Mouse (Mus musculus): ENCODE data around the gene Abhd2. TPM values are rescaled to one million over a fixed set of nuclear protein-coding genes. Genes with fewer than 3 reads are reported as not detected.
"Not testable (repeated sequence)": the region's sequence is repeated elsewhere in the genome, so short reads cannot be mapped to it uniquely, and the experiment has no call there.

Abhd2 gene
- polyA plus RNA-seq, 1 experiment from 2014 or later: 18.2 TPM

DNA sequence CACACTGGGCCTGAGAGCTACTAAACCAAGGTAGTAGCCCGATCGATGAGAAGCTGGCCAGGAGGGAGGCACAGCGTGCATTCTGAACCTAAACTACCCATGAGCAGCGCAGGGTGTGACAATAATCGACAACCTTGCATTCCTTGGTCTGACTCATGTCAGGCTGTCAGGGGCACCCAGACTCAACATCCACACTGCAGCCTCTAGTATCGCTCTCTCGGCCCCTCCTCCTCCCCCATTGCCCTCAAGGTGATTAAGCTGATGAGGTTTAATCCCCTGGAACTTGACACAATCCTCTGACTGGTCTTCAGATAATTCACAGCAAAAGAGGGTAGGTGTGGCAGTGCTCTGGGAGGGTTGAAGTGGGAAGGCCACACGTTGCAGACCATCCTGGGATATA, 3.6 kb upstream of the Abhd2 start:
- peaks cover 18% of the 10 kb centered on the region for H3K4me1 ChIP-seq
- 42% methylated on average over 8 of the region's 8 CpGs for WGBS
- no peaks in the 10 kb centered on the region for H3K9me3 ChIP-seq
- no peak overlapping the region for H3K4me3 ChIP-seq
- H3K27ac ChIP-seq: no peak overlapping the region
- no peak for ATAC-seq (replicated peaks)
- H3K36me3 ChIP-seq (replicated peaks): no peaks in the 10 kb centered on the region
- H3K9ac ChIP-seq: no peak overlapping the region
- no peak overlapping the region for H3K4me2 ChIP-seq
- no peaks in the 10 kb centered on the region for H3K27me3 ChIP-seq (replicated peaks)

DNA sequence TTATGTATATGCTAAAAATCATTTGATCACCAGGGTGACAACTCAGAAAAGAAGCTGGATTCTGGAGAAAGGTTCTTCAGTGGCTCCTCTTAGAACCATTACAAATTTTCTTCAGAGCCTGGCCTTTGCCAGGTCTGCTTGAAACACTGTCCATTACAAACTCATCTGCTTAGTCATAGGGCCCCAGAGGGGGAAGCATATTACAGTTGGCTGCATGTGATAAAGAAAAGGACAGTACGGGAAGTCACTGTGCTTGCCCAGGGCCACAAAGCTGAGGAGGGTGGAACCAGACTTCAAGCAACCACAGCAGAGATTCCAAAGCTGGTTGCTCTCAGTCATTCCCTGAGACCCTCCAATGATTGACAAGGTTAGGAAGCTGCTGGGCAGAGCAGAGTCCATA, 3.1 kb upstream of the Abhd2 start:
- no peak for ATAC-seq (replicated peaks)
- H3K9me3 ChIP-seq: no peaks in the 10 kb centered on the region
- H3K9ac ChIP-seq: no peak overlapping the region
- 77% methylated on average over 1 of the region's 1 CpGs for WGBS
- no peak overlapping the region for H3K4me3 ChIP-seq
- no peaks in the 10 kb centered on the region for H3K27me3 ChIP-seq (replicated peaks)
- H3K36me3 ChIP-seq (replicated peaks): no peaks in the 10 kb centered on the region
- H3K4me1 ChIP-seq: peaks cover 22% of the 10 kb centered on the region
- no peak overlapping the region for H3K4me2 ChIP-seq
- H3K27ac ChIP-seq: no peak overlapping the region

DNA sequence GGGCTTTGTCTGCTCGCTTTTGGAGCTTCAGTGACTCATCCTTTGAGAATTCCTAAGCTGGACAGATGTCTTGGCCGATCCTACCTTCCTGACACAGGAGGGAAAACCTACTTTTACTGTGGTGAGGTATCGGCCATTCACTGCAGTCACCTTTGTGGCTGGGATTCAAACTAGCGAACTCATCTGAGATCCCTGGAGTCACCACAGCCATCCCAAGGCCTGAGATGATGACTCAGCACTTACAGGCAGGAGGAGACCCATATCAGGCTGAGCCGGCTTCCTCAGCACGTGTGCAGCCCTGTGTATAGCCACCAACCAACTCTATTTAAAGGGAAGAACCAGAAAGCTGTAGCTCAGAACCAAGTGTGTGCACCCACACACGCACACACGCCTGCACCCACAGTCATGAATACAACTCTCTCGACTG, 2.0 kb upstream of the Abhd2 start:
- no peak overlapping the region for H3K4me3 ChIP-seq
- WGBS: 86% methylated on average over 9 of the region's 9 CpGs
- H3K9me3 ChIP-seq: no peaks in the 10 kb centered on the region
- peaks cover 34% of the 10 kb centered on the region for H3K4me1 ChIP-seq
- H3K27me3 ChIP-seq (replicated peaks): no peaks in the 10 kb centered on the region
- H3K27ac ChIP-seq: no peak overlapping the region
- ATAC-seq (replicated peaks): no peak
- H3K9ac ChIP-seq: no peak overlapping the region
- no peaks in the 10 kb centered on the region for H3K36me3 ChIP-seq (replicated peaks)
- no peak overlapping the region for H3K4me2 ChIP-seq

DNA sequence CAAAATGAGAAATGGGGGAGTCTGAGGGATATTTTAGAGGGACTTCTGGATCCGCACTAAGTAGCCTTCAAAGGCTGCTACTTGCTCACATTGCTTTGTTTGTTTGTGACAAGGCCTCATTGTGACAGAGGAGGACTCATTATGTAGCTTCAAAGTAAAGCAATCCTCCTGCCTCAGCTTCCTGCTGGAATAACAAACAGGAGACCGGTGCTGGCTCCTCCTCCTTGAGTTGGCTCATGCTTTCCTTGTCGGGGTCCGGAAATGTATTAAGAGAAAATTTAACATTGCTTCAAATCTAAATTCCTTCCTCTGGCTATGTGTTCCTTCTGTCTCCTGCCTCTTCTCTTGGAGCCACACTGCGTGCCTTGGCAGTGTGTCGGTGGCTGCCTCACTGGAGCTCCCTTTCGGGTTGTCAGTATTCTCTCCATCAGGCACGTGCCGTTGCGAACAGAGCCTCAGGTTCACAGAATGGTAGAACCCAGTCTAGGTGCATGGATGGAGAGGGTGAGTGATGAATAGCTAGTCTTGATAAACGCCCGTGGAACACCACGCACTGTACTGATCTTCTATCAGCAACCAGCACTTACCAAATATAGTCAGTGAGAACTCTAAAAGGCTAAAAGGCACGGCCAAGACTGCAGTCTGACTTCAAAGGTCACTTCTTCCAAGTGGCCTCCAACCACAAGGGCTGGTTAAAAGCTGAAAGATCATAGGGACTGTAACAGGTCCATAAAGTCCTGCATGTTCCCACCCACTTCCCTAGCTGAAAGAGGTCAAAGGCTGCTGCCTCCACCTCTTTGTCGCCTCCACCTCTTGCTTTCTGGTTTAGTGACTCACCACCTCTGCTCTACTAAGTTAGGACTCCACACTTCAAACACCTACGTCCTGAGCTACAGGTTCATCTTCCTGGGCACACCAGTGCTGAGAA, 874 bp upstream of the Abhd2 start:
- H3K9me3 ChIP-seq: no peaks in the 10 kb centered on the region
- no peak overlapping the region; the same call in 1 of the 2 replicates for H3K9ac ChIP-seq
- WGBS: 84% methylated on average over 16 of the region's 16 CpGs

DNA sequence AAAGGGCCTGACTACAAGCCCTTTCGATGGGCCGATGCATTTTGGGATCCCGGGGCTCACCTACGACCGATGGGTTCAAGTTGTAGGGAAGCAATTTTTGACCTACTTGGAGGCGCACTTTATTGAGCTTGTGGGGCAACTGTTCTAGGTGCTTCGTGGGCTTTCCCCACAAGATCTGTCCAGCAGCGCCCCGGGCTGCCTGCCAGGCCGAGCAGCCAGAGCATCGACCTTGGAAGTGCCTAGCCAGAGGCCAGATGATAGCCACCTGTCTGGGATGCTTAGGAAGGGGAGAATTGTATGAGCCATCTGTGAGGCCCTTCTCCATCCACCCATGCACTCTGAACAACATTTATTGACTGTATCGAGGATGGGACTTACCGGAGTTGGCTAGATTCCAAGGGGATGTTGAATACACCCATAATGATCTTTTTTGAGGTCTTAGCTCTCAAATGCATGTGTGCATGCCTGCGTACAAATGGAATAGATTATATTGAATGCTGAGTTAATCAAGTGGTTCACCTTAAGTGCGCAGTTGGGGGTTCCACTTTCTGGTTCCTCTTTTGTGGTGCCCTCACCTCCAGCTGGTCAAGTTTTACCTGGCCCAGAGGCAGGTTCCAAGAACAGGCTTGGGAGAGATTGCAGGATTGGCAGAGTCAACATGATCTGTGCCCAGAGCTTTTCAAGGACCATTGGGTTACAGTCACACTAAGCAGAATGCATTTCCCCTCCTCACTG, 906 bp downstream of the Abhd2 start:
- peak overlapping the region; percentile 89 for H3K27ac ChIP-seq
- H3K4me3 ChIP-seq: peak overlapping the region; percentile 84
- 14% methylated on average over 15 of the region's 15 CpGs for WGBS
- H3K4me1 ChIP-seq: peaks cover 48% of the 10 kb centered on the region
- H3K27me3 ChIP-seq (replicated peaks): no peaks in the 10 kb centered on the region
- no peak for ATAC-seq (replicated peaks)
- no peaks in the 10 kb centered on the region for H3K9me3 ChIP-seq
- H3K36me3 ChIP-seq (replicated peaks): no peaks in the 10 kb centered on the region
- peak overlapping the region; percentile 83 for H3K4me2 ChIP-seq
- H3K9ac ChIP-seq: peak overlapping the region; percentile 90

More for the DNA sequence above, 874 bp upstream of the Abhd2 start:
- no peaks in the 10 kb centered on the region for H3K36me3 ChIP-seq (replicated peaks)
- peak overlapping the region; percentile 84 for H3K4me3 ChIP-seq
- H3K4me1 ChIP-seq: peaks cover 45% of the 10 kb centered on the region
- no peak for ATAC-seq (replicated peaks)
- H3K27me3 ChIP-seq (replicated peaks): no peaks in the 10 kb centered on the region
- peak overlapping the region; percentile 63 for H3K4me2 ChIP-seq
- H3K27ac ChIP-seq: peak overlapping the region; percentile 65

DNA sequence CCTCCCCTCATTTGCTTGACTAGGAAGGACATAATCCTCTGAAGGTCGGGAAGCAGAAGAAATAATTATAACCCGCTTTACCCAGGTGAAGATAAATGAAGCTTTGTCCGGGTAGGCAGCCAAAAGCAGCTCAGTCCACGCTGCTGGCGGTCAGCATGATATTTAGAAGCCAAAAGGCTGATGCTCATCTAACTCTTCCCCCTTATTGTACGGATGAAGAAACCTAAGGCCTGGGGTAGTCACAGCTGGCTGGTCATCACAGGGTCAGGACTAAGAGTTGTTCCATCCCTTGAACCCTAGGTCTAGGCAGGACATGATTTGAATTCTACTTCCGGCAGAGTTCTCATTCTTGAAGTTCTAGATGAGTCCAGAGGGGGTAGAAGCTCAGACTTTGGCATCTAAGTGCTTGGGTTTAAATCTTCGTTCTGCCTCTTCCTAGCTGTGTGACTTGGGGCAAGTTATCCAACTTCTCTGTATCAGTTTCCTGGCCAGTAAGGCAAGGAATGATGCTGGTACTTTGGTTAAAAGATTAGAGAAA, 1.5 kb downstream of the Abhd2 start:
- peaks cover 55% of the 10 kb centered on the region for H3K4me1 ChIP-seq
- no peaks in the 10 kb centered on the region for H3K27me3 ChIP-seq (replicated peaks)
- no peaks in the 10 kb centered on the region for H3K9me3 ChIP-seq
- H3K4me2 ChIP-seq: peak overlapping the region; percentile 83
- no peak for ATAC-seq (replicated peaks)
- no peaks in the 10 kb centered on the region for H3K36me3 ChIP-seq (replicated peaks)
- H3K9ac ChIP-seq: peak overlapping the region; percentile 90
- no peak overlapping the region for H3K27ac ChIP-seq
- WGBS: 77% methylated on average over 8 of the region's 8 CpGs
- H3K4me3 ChIP-seq: peak overlapping the region; percentile 84

DNA sequence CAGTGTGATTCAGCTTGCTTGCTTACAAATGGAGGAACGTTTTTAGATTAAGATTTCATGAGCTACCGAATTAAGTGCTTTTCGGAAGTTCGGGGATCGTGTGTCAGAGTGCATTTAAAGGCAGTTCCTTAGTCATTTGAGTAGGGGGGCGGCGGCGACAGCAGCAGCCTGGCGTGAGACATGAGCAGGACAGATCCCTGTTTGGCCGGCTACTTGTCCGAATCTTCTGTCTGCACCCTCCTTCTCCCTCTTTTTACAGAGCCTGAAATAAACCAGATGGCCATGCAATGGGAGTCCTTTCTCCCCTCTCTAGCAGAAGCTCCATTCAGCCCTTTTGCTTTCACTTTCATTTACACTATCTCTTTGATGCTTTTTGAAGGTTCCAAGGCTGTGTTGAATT, 2.3 kb downstream of the Abhd2 start:
- peak overlapping the region; percentile 83 for H3K4me2 ChIP-seq
- H3K27ac ChIP-seq: no peak overlapping the region
- H3K9ac ChIP-seq: peak overlapping the region; percentile 18; the same call in 1 of the 2 replicates
- H3K4me3 ChIP-seq: peak overlapping the region; percentile 84
- H3K9me3 ChIP-seq: no peaks in the 10 kb centered on the region
- H3K36me3 ChIP-seq (replicated peaks): no peaks in the 10 kb centered on the region
- H3K4me1 ChIP-seq: peaks cover 57% of the 10 kb centered on the region
- H3K27me3 ChIP-seq (replicated peaks): no peaks in the 10 kb centered on the region
- ATAC-seq (replicated peaks): no peak
- 38% methylated on average over 11 of the region's 11 CpGs for WGBS

DNA sequence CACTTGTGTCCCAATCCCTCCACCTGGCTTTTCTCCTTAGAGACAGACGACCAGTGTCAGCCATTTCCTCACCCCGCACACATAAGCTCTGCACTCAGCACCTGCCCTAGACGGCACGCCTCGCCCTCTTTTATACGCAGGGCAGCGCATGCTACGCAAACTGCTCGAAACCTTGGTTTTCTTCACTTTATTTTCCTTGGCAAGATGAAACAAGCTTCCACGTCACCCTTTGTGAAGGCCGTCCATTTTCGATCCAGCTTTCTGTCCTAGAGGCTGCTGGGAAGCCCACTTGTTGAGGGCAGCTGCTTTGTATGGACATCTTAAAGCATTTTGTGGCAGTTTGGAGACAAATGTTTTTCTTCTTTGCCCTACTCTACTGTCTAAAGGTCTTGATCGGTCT, 5.4 kb downstream of the Abhd2 start:
- H3K27ac ChIP-seq: no peak overlapping the region
- no peaks in the 10 kb centered on the region for H3K9me3 ChIP-seq
- no peak for ATAC-seq (replicated peaks)
- H3K27me3 ChIP-seq (replicated peaks): no peaks in the 10 kb centered on the region
- 78% methylated on average over 13 of the region's 13 CpGs for WGBS
- peaks cover 62% of the 10 kb centered on the region for H3K4me1 ChIP-seq
- H3K9ac ChIP-seq: no peak overlapping the region
- H3K4me2 ChIP-seq: no peak overlapping the region
- no peaks in the 10 kb centered on the region for H3K36me3 ChIP-seq (replicated peaks)
- no peak overlapping the region for H3K4me3 ChIP-seq

DNA sequence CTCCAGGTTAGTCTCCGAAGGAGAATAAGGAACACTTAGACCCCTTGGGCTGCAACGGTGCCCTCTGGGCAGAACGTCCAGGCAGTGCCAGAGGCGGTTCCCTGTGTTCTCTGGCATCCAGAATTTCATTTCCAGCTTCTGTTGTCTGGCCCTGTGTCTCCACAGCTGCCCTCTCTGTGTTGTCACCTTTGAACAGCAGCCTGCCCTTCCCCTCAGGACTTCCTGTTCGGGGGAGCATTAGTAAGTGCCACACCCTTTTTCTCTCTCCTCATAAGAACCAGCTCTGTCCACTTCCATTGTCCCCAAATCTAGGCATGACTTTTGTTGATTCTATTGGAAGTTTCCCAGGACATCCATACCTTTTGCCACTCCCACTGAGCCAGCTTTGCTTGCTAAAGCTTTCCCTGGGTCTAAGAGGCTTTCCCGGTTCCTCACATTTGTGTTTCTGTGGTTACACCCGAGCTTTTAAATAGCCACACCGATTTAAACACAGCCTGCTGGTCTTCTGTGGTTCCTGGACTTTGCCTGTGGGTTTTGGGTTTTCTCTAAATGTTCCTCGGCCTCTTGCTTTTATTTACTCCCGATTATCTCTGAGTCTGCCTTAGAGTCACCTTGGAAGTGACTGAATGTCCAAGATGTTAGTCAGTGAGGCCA, 6.5 kb downstream of the Abhd2 start:
- Histone ChIP-seq H3K9me3 (no peaks in the 10 kb centered on the region), H3K9ac (no peak overlapping the region), H3K27me3 (replicated peaks) (no peaks in the 10 kb centered on the region), H3K4me1 (peaks cover 63% of the 10 kb centered on the region), H3K4me3 (no peak overlapping the region), H3K4me2 (no peak overlapping the region), H3K27ac (no peak overlapping the region), H3K36me3 (replicated peaks) (no peaks in the 10 kb centered on the region)
- ATAC-seq (replicated peaks): no peak
- WGBS: 71% methylated on average over 10 of the region's 10 CpGs

DNA sequence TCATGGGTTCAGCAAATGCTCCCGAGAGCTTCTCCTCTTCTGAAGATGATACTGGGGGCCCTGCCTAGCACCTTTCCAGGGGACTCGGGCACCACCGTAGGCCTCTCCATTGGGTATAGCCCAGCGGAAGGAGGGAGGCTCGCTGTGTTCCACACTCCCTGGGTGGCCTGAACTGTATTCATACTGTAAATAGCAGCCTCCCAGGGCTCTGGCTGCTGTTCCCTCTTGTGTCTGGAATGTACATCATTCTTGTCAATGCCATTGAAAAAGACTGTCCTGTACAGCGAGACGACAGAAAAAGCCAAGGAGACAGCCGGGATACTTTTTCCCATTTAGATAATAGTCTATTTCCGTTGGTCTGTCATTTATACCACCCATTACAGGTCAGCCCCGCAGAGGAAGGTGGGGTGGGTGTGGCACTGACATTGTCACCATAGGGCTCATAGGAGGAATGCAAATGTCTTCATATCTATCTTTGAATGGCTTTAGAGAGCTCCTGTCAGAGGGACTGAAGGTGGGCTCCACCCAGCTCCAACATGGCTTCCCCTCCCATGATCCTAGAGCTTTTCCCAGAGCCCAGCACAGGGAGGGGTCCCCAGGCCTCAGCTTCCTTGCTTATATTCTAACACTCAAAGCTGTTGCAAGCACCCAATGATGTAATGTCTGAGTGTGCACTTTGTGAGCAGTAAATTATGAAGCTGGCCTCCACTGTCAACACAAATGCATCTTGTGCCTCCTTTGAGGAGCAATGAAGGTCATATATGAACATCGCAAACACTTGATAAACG, 10.1 kb downstream of the Abhd2 start:
- Histone ChIP-seq H3K4me1 (peaks cover 45% of the 10 kb centered on the region), H3K27ac (no peak overlapping the region), H3K9ac (no peak overlapping the region), H3K4me2 (no peak overlapping the region), H3K4me3 (no peak overlapping the region), H3K36me3 (replicated peaks) (no peaks in the 10 kb centered on the region), H3K9me3 (no peaks in the 10 kb centered on the region), H3K27me3 (replicated peaks) (no peaks in the 10 kb centered on the region)
- no peak for ATAC-seq (replicated peaks)
- WGBS: 84% methylated on average over 12 of the region's 12 CpGs

DNA sequence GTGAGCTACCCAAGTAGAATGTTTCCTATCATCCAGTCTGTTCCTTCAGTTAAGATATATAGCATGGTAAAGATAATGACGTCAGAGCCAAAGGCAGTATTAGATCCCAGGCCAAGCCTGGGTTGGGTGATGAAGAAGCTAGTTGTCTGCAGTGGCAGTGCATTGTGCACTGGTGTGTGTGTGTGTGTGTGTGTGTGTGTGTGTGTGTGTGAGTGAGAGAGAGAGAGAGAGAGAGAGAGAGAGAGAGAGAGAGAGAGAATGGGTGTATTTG, 10.6 kb downstream of the Abhd2 start:
- H3K4me3 ChIP-seq; ATAC-seq (replicated peaks); H3K27ac ChIP-seq; H3K9ac ChIP-seq; H3K27me3 ChIP-seq (replicated peaks); H3K9me3 ChIP-seq; H3K36me3 ChIP-seq (replicated peaks); H3K4me2 ChIP-seq: not testable (repeated sequence)
- WGBS: 87% methylated on average over 1 of the region's 1 CpGs
- H3K4me1 ChIP-seq: peaks cover 40% of the 10 kb centered on the region

Measured in midbrain, embryonic 15.5 days (tissue).